Mouse (Mus musculus): ENCODE measurements around the gene Dnajc4. TPM values are rescaled to one million over a fixed set of nuclear protein-coding genes. Genes with fewer than 3 reads are reported as not detected.

Dnajc4 gene
- 10 to 100 TPM; 44.8 to 46.0 TPM for polyA plus RNA-seq (2017; shearing (Covaris generic))

GRCm38 (mm10) chr19:6992011-6992858, at the start of gene Dnajc4:
Gene Dnajc4 (minus strand): TSS chr19:6992572.
- ATAC-seq: peak; percentile 97

GRCm38 (mm10) chr19:7041171-7041570, 48.8 kb upstream of the Dnajc4 start:
- no peak for ATAC-seq

- no peak for ATAC-seq
Observed at GRCm38 (mm10) chr19:7040637-7041130, 48.3 kb upstream of the Dnajc4 start.

- ATAC-seq: peak; percentile 93
Observed at GRCm38 (mm10) chr19:7039841-7040636, 47.7 kb upstream of the Dnajc4 start, which contains the start of gene Stip1. Gene Stip1 (minus strand): TSS chr19:7039967.

- no peak for ATAC-seq
Observed at GRCm38 (mm10) chr19:7039088-7039720, 46.8 kb upstream of the Dnajc4 start.

GRCm38 (mm10) chr19:7034006-7034405, 41.6 kb upstream of the Dnajc4 start:
- ATAC-seq: no peak

- no peak for ATAC-seq
Observed at GRCm38 (mm10) chr19:7029531-7029930, 37.2 kb upstream of the Dnajc4 start.

- peak; percentile 35 for ATAC-seq
Observed at GRCm38 (mm10) chr19:7020224-7020641, 27.9 kb upstream of the Dnajc4 start.

- peak; percentile 71 for ATAC-seq
Observed at GRCm38 (mm10) chr19:7019191-7019590, 26.8 kb upstream of the Dnajc4 start, which contains the start of gene Fermt3. Gene Fermt3 (minus strand): TSS chr19:7019469.

- no peak for ATAC-seq
Observed at GRCm38 (mm10) chr19:7018546-7018945, 26.2 kb upstream of the Dnajc4 start.

- peak; percentile 83 for ATAC-seq
Observed at GRCm38 (mm10) chr19:7017541-7018457, 25.4 kb upstream of the Dnajc4 start.

- ATAC-seq: no peak
Observed at GRCm38 (mm10) chr19:7014481-7015135, 22.2 kb upstream of the Dnajc4 start.

- ATAC-seq: no peak
Observed at GRCm38 (mm10) chr19:7013984-7014383, 21.6 kb upstream of the Dnajc4 start.

GRCm38 (mm10) chr19:7012426-7012825, 20.1 kb upstream of the Dnajc4 start:
- ATAC-seq: no peak

GRCm38 (mm10) chr19:7006892-7007593, 14.7 kb upstream of the Dnajc4 start:
- ATAC-seq: no peak

GRCm38 (mm10) chr19:6999360-7000063, 7.1 kb upstream of the Dnajc4 start:
- no peak for ATAC-seq

GRCm38 (mm10) chr19:6997721-6998290, 5.4 kb upstream of the Dnajc4 start:
- ATAC-seq: no peak

- no peak for ATAC-seq
Observed at GRCm38 (mm10) chr19:6996006-6996405, 3.6 kb upstream of the Dnajc4 start, which contains the start of the genes Nudt22 and Trpt1. Gene Nudt22 (minus strand): TSS chr19:6996117. Gene Trpt1 (plus strand): TSS chr19:6996131.
